Mouse (Mus musculus) layer of hippocampus, adult 9-10 months (tissue): ENCODE measurements at regions not wholly inside any gene's neighbourhood (a gene's known extent, or its start where the extent isn't known, plus 50 kb on each side); places are given as distances from the start of the nearest gene placed in this dataset.

ENCODE experiments used
- DNase-seq: peaks from one replicate; pipeline ENCODE4 v3.0.0; 2022; ENCODE audit warnings: low spot score

DNA sequence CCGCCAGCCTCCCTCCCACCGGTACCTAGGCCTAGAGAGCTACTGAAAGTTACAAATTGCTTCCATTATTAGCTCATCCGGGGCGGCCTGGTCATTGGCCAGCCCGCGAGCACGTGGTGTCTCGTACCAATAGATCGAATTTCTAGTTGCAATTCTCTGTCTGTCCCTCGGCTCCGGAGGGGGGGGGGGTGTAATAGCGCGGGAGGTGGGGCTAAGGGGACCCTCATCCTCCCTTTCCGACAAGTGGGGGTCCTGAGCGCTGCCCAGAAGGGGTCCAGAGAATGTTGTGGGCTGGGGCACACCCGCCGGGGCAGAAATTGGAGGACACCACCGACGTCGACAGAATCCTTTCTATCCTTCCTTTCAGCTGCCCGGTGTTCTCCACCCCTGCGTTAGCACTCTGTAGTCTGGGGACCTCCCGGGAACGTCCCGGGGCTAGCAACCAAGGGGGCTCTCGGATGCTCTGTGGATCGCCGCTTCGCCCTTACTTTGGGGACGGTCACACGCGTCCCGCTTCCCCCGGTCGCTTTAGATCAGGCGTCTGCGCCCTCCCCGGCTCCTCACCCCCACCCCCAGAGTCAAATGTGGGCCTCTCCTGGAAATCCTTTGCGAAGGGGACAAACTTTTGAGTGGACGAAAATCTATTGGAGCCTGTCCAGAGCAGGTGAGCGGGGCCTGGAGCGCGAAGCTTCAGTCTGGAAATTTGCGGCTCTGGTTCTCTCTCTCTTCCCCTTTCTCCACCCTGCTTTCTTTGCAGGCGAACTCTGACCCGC is 64.6 kb downstream of the Smug1 start:
- DNase-seq, result no peak

DNA sequence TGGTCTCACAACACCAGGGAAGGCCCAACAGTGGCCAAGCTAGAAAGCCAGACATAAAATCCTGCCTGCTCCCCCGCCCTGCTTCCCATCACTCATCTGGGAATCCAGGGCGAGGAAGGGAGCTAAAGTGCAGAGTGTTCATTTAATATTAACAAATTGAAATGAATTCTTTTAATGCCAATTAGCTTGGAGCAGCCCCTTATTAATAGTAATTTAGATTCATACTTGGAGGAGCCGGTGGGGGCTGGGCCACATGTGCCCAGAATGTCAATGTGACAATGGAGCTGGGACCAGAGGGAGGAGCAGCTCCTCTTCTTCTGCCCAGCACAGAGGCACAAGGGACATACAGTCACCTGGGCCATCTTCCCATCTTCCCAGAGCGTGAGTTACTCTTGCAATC is 66.8 kb downstream of the Smug1 start:
- no peak for DNase-seq

DNA sequence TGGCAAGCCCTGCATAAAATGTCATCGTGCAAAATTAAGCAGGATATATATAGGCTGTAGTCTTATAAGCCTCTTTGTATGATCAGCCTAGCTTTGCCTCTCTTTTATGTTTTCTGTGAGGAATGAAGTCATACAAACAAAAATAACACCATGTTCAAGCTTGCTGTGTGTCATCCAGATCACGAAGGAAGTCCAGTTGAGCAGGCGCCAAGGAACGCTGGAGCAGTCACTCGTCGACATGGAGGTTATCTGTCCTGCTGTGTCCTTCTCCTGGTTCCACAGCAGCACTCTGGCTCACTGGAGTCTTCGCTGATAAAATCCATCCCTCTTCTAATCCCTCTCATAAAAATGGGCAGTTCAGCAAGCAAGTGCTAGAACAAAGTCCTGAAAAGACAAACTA is 72.4 kb downstream of the Smug1 start:
- DNase-seq, result no peak

DNA sequence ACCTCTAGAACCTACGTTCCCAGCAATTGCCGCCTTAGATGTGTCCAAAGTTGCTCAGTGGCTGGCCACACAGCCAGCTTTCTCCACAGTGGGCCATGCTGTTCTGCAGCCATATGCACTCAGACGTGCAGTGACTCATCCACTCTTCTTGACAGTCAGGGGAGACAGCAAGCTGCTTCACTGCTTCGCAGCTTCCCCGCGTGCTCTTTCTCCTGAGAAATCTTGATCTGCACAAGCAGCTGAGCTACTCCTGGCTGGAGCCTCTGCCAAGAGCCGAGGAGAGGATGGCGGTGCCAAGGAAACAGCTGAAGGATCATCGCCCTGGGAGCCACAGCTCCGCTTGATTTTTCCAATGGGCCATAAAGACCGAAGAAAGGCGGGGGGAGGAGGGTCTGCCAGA is 73.2 kb downstream of the Smug1 start:
- DNase-seq, result peak; percentile 8

DNA sequence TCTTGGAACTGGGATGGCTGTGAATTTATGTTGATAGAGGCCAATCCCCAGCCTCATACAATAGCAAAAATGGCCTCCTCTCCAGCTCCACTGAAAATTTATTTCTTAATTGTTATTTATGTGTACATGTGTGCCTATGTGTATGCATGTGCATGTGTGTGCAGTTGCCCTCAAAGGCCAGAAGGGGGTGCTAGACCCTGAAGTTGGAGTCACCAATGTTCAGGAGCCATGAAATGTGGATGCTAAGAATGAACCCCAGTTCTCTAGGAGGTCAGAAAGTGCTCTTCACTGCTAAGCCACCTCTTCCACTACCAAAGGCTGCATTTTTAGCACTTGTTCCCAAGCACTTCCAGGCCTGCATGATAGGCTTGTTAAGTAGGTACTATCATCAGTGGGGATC is 73.8 kb downstream of the Hoxc4 start:
- no peak for DNase-seq

DNA sequence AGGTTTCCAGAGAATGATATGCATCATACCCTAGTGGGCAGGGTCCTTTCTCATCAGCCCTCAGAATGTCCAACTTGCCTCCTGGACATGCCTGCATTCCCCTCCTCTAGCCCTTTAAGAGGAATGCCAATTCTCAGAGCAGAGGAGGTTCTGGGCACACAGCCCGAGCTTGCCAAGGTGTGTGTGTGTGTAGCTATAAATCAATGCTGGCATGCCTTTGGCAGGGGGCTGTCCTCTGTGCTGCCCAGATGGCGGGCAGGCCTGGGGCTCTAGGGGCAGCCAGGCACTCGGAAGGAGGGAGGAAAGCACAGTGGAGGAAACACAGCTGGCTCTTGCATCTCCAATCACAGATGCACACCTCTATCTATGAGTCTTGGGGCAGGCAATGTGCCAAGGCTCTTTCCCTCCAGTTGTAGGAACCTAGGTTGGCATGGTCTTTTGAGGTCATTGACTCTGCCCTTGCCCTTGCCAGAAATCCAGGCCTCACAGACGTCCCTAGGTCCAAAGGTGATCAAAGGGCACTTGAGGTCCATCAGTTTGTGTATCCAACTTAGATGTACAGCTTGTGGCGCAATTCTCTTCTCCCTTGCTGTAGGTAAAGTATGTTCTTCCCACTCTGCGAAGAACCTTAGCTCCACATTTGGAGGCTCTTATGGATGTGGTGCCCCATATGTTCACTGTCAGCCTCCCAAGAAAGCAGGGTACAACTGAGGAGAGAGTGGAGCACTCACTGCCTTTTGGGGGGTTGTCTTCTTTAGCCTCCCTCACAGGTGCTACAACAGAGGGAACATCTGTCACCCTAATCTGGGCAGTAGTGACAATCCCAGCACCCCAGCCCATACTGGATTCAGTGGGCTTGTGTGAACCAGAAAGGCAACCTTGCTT is 71.8 kb downstream of the Hoxc4 start:
- DNase-seq, result no peak

DNA sequence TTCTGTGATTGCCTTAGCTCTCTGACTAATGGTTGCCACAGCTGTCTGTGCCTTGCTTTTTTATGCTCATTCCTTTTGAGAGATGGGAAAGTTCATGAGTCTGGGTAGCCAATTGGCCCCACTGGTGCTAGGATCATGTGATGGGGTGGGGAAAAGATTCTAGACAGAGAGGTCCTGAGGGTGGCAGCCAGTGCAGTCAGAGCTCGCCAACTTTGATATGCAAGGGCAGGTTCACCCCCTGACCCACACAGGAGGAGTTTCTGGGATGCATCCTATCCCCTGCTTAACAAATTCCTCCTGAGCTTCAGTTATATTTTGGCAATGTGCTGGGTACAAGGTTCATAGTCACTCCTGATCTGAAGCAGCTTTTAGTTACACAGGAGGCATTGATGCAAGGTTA is 71.1 kb downstream of the Hoxc4 start:
- DNase-seq, result no peak

DNA sequence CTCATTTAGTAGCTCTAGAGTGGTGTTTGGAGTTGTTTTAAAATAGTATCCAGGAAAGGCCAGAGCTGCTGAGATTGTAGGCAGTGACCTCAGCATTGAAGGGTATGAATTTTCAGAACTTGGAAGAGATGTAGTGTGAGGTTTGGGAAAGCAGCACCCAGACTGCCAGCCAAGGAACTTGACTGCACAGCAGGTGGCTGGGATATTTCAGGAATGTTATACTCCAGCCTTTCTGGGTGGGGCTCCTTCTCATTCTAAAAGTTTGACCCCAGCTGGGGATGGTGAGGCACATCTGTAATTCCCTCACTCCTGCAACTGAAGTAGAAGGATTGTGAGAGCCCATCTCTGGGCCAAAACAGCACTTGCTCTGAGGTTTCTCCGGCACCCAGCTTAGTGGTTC is 70.7 kb downstream of the Hoxc4 start:
- no peak for DNase-seq

DNA sequence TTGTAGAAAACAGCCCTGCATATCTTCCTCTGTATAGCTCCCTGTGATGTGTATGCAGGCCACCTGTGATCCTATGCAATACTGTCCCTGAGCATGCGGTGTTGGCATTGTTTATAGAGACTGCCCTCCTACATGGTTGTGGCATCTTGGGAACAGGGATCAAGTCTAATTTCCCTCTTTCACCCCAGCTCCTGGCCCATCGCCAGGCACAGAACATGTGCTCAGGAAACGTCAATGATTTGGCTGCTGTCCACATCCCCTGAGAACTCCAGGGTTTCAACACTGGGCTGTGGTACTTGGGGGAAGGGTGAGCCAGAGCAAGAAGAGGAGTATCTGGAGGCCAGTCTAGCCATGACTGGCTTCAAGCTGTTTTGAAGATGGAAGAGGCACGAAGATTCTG is 68.5 kb downstream of the Hoxc4 start:
- DNase-seq, result no peak

DNA sequence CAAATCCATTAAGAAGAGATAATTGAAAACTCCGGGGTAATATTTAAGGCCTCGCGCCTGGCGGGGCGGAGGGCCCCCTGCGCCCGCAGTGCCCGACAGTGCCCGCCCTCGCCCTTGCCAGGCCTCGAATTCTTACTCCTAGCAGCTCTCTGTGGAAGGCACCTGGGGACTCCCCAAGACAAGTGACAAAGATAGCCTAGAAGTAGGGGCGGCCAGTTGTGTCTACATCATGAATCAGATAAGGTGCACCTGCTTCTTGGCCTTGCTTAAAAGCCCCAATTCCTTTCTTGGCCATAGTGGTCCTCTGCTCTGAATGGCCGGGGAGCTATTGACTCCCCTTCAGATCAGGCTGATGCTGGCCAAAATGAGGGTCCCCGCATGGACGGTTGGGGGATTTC is 67.9 kb downstream of the Hoxc4 start:
- no peak for DNase-seq
